In genomic region chr10:78748161-78748560, GRCm38 (mm10) we compare ENCODE assay signal across 18 mouse cellular contexts. TPM values are rescaled to one million over a fixed set of nuclear protein-coding genes. Genes with fewer than 3 reads are reported as not detected.
DNase-seq lines count a peak whose midpoint lies in the region; ATAC-seq and TF ChIP-seq lines count a peak whose summit lies in the region.
"Had no signal": no experiment of that assay in that cellular context is flagged by ENCODE, and none has a peak within 500 bp of the region (broad histone marks: within the 10 kb centered on the region; RNA-seq: fewer than 3 reads in every experiment).

No protein-coding gene starts in this region.

- peak overlapping the region; percentile 52; the same call in 1 of the 2 replicates for H3K4me3 ChIP-seq in forebrain, embryonic 10.5 days
- no peak overlapping the region for H3K4me3 ChIP-seq in forebrain, embryonic 13.5 days
- H3K4me3 ChIP-seq in lung, embryonic 15.5 days: no peak overlapping the region
- peak overlapping the region; percentile 30; the same call in 1 of the 2 replicates for H3K4me3 ChIP-seq in hindbrain, postnatal 0 days (ENCODE audit: low read length)
- H3K4me3 ChIP-seq in neural tube, embryonic 15.5 days (replicated peaks): peak overlapping the region; percentile 48
- H3K4me3 ChIP-seq: heart, adult 2 months had no signal

- H3K9me3 ChIP-seq in forebrain, embryonic 10.5 days: no peaks in the 10 kb centered on the region
- H3K9me3 ChIP-seq in forebrain, embryonic 13.5 days (replicated peaks): no peaks in the 10 kb centered on the region
- no peaks in the 10 kb centered on the region for H3K9me3 ChIP-seq in lung, embryonic 15.5 days
- H3K9me3 ChIP-seq in hindbrain, postnatal 0 days (ENCODE audit: low read length): no peaks in the 10 kb centered on the region
- no peaks in the 10 kb centered on the region for H3K9me3 ChIP-seq in neural tube, embryonic 15.5 days (replicated peaks)

- H3K4me2 ChIP-seq in forebrain, embryonic 13.5 days: no peak overlapping the region
- H3K4me2 ChIP-seq in lung, embryonic 15.5 days: 0 out of 2 replicates have a peak overlapping the region, but pooled peaks have one; percentile 71
- H3K4me2 ChIP-seq in hindbrain, postnatal 0 days (ENCODE audit: low read depth, low read length): peak overlapping the region; percentile 60
- peak overlapping the region; percentile 74 for H3K4me2 ChIP-seq in neural tube, embryonic 15.5 days

- DNase-seq in forebrain, embryonic 10.5 days (ENCODE audit: extremely low spot score, low spot score): no peak
- no peak for DNase-seq in lung, postnatal 36 days
- DNase-seq in hindbrain, postnatal 0 days (ENCODE audit: low spot score): no peak
- no peak for DNase-seq in thymus, postnatal 25 days
- no peak for DNase-seq in left cerebral cortex, postnatal 14 days (ENCODE audit: low spot score in 2 of 2)
- DNase-seq: heart, adult 2 months; heart, postnatal 4 days; kidney, adult 18-20 months; lung, postnatal 14 days; thymus, adult 18-20 months had no signal

- 78% methylated on average over 13 of the region's 13 CpGs for WGBS in forebrain, embryonic 10.5 days
- WGBS in forebrain, embryonic 13.5 days: 81% methylated on average over 13 of the region's 13 CpGs
- WGBS in lung, embryonic 15.5 days: 80% methylated on average over 13 of the region's 13 CpGs
- 83% methylated on average over 13 of the region's 13 CpGs for WGBS in hindbrain, postnatal 0 days
- 79% methylated on average over 13 of the region's 13 CpGs for WGBS in neural tube, embryonic 15.5 days

- peaks cover 40% of the 10 kb centered on the region for H3K27me3 ChIP-seq in forebrain, embryonic 10.5 days (ENCODE audit: poor library complexity, severe bottlenecking)
- H3K27me3 ChIP-seq in forebrain, embryonic 13.5 days: peaks cover 15% of the 10 kb centered on the region; the same call in 1 of the 2 replicates
- no peaks in the 10 kb centered on the region; the same call in 1 of the 2 replicates for H3K27me3 ChIP-seq in lung, embryonic 15.5 days
- H3K27me3 ChIP-seq in hindbrain, postnatal 0 days (ENCODE audit: insufficient read depth, low read length): no peaks in the 10 kb centered on the region
- H3K27me3 ChIP-seq in neural tube, embryonic 15.5 days (replicated peaks): no peaks in the 10 kb centered on the region; the same call in 1 of the 2 replicates

- H3K4me1 ChIP-seq in forebrain, embryonic 10.5 days: peaks cover 29% of the 10 kb centered on the region
- H3K4me1 ChIP-seq in forebrain, embryonic 13.5 days: peaks cover 9% of the 10 kb centered on the region
- peaks cover 20% of the 10 kb centered on the region for H3K4me1 ChIP-seq in lung, embryonic 15.5 days
- 0 out of 2 replicates have a peak, but pooled peaks cover 3% of the 10 kb centered on the region for H3K4me1 ChIP-seq in hindbrain, postnatal 0 days (ENCODE audit: insufficient read depth, low read length)
- peaks cover 29% of the 10 kb centered on the region for H3K4me1 ChIP-seq in neural tube, embryonic 15.5 days

- no peak for TF ChIP-seq CTCF in hindbrain, postnatal 0 days (IDR thresholded peaks at IDR 0.05; ENCODE audit: low read depth)

- ATAC-seq in forebrain, embryonic 13.5 days: no peak
- no peak for ATAC-seq in lung, embryonic 15.5 days (ENCODE audit: borderline replicate concordance, extremely low read depth, low FRiP score, low TSS enrichment)
- no peak for ATAC-seq in hindbrain, postnatal 0 days
- no peak for ATAC-seq in neural tube, embryonic 15.5 days (ENCODE audit: low FRiP score)

- H3K27ac ChIP-seq in forebrain, embryonic 10.5 days: no peak overlapping the region
- no peak overlapping the region for H3K27ac ChIP-seq in forebrain, embryonic 13.5 days
- H3K27ac ChIP-seq in lung, embryonic 15.5 days: no peak overlapping the region
- no peak overlapping the region for H3K27ac ChIP-seq in hindbrain, postnatal 0 days
- H3K27ac ChIP-seq in neural tube, embryonic 15.5 days (replicated peaks): no peak overlapping the region
- H3K27ac ChIP-seq: heart, adult 2 months had no signal

- H3K36me3 ChIP-seq in forebrain, embryonic 10.5 days (replicated peaks): no peaks in the 10 kb centered on the region
- no peaks in the 10 kb centered on the region for H3K36me3 ChIP-seq in forebrain, embryonic 13.5 days (ENCODE audit: poor library complexity, severe bottlenecking)
- no peaks in the 10 kb centered on the region for H3K36me3 ChIP-seq in lung, embryonic 15.5 days
- H3K36me3 ChIP-seq in hindbrain, postnatal 0 days (ENCODE audit: insufficient read depth, low read length): no peaks in the 10 kb centered on the region
- H3K36me3 ChIP-seq in neural tube, embryonic 15.5 days: no peaks in the 10 kb centered on the region

- intact Hi-C loops in left cerebral cortex, postnatal 14 days (cut with DNase I): no loop called here

- no peak overlapping the region for H3K9ac ChIP-seq in forebrain, embryonic 13.5 days
- no peak overlapping the region for H3K9ac ChIP-seq in lung, embryonic 15.5 days
- no peak overlapping the region for H3K9ac ChIP-seq in hindbrain, postnatal 0 days (replicated peaks; ENCODE audit: low read length)
- no peak overlapping the region for H3K9ac ChIP-seq in neural tube, embryonic 15.5 days (replicated peaks)

RNA-seq across cellular contexts. Expression of gene Ccdc105, which starts 4.7 kb away (rescaled TPM):
- 0.15 and 0.19 TPM in 2 replicates for polyA plus RNA-seq in forebrain, embryonic 10.5 days (2016; fragmentation: Nextera tagmentation; extraction: Ambion mirVana)
- 0.13 and 0.21 TPM in 2 replicates for polyA plus RNA-seq in forebrain, embryonic 13.5 days (2015; fragmentation: Nextera tagmentation; extraction: Ambion mirVana)
- polyA plus RNA-seq in lung, embryonic 15.5 days (2015; fragmentation: Nextera tagmentation; extraction: Ambion mirVana): 0.09 TPM in 1 of 2 replicates, not detected in the other
- not detected in 2 replicates for total RNA-seq in hindbrain, postnatal 0 days (2014; rRNA removed)
- polyA plus RNA-seq in hindbrain, postnatal 0 days (2015; fragmentation: Nextera tagmentation; extraction: Ambion mirVana): 0.16 and 0.28 TPM in 2 replicates
- polyA plus RNA-seq in neural tube, embryonic 15.5 days (2015; fragmentation: Nextera tagmentation; extraction: Ambion mirVana): 0.36 and 0.49 TPM in 2 replicates
- under 1 TPM; 0.46 to 0.51 TPM for total RNA-seq in left cerebral cortex, postnatal 14 days (2021)
- total RNA-seq: gastrocnemius, adult 18-20 months; heart, adult 2 months; heart, postnatal 4 days; liver, adult 2 months had no signal
- polyA plus RNA-seq: heart, adult 2 months; large intestine, adult 2 months; liver, adult 2 months had no signal

RNA-seq across cellular contexts. Expression of gene Casp14, which starts 30.1 kb away (rescaled TPM):
- polyA plus RNA-seq in forebrain, embryonic 10.5 days (2016; fragmentation: Nextera tagmentation; extraction: Ambion mirVana): not detected in 2 replicates
- not detected in 2 replicates for polyA plus RNA-seq in forebrain, embryonic 13.5 days (2015; fragmentation: Nextera tagmentation; extraction: Ambion mirVana)
- polyA plus RNA-seq in lung, embryonic 15.5 days (2015; fragmentation: Nextera tagmentation; extraction: Ambion mirVana): 0.06 and 0.08 TPM in 2 replicates
- total RNA-seq in hindbrain, postnatal 0 days (2014; rRNA removed): not detected in 2 replicates
- not detected in 2 replicates for polyA plus RNA-seq in hindbrain, postnatal 0 days (2015; fragmentation: Nextera tagmentation; extraction: Ambion mirVana)
- polyA plus RNA-seq in neural tube, embryonic 15.5 days (2015; fragmentation: Nextera tagmentation; extraction: Ambion mirVana): 0.10 TPM in 1 of 2 replicates, not detected in the other
- total RNA-seq in left cerebral cortex, postnatal 14 days (2021): not detected
- total RNA-seq: gastrocnemius, adult 18-20 months; heart, adult 2 months; heart, postnatal 4 days; left cerebral cortex, adult 8-10 months; liver, adult 2 months had no signal
- polyA plus RNA-seq: cerebellum, adult 2 months; heart, adult 2 months; liver, adult 2 months had no signal

RNA-seq across cellular contexts. Expression of gene Slc1a6, which starts 32.1 kb away (rescaled TPM):
- 1.5 and 1.9 TPM in 2 replicates for polyA plus RNA-seq in forebrain, embryonic 10.5 days (2016; fragmentation: Nextera tagmentation; extraction: Ambion mirVana)
- 1.2 and 2.2 TPM in 2 replicates for polyA plus RNA-seq in forebrain, embryonic 13.5 days (2015; fragmentation: Nextera tagmentation; extraction: Ambion mirVana)
- 1.1 and 1.2 TPM in 2 replicates for polyA plus RNA-seq in lung, embryonic 15.5 days (2015; fragmentation: Nextera tagmentation; extraction: Ambion mirVana)
- total RNA-seq in hindbrain, postnatal 0 days (2014; rRNA removed): 79.2 and 80.1 TPM in 2 replicates
- polyA plus RNA-seq in hindbrain, postnatal 0 days (2015; fragmentation: Nextera tagmentation; extraction: Ambion mirVana): 38.8 and 41.3 TPM in 2 replicates
- 27.5 and 31.0 TPM in 2 replicates for polyA plus RNA-seq in neural tube, embryonic 15.5 days (2015; fragmentation: Nextera tagmentation; extraction: Ambion mirVana)
- total RNA-seq in left cerebral cortex, postnatal 14 days (2021): 10 to 100 TPM; 13.2 to 13.4 TPM
- total RNA-seq: gastrocnemius, adult 18-20 months; heart, adult 2 months had no signal

Comparison
In these comparisons a context has a peak if more than half of its experiments do, and no peak if none do; other contexts are left out.
1. H3K4me3 ChIP-seq: peak in forebrain, embryonic 10.5 days (single experiment), hindbrain, postnatal 0 days (single experiment) and neural tube, embryonic 15.5 days (single experiment); none in forebrain, embryonic 13.5 days (single experiment) and lung, embryonic 15.5 days (single experiment).